Mouse (Mus musculus) spleen, adult 2 months (tissue): Measurements from ENCODE around the gene Pop7. TPM values are rescaled to one million over a fixed set of nuclear protein-coding genes. Genes with fewer than 3 reads are reported as not detected.

ENCODE experiments used
- DNase-seq, 2 experiments: peaks; one replicate each; pipeline versions ENCODE4 v3.0.0 to v3.0.0-alpha.2; 2012 to 2021; ENCODE audit warnings: low spot score in 2 of 2, low read depth in 1 of 2
- H3K27ac ChIP-seq: fragments of 200-500 bp; 2 replicates; pipeline ENCODE4 v1.5.1; 2012; ENCODE audit warnings: low read length, inconsistent platforms; ENCODE audit not compliant: insufficient read depth
- H3K27me3 ChIP-seq: fragments of 200-500 bp; 2 replicates; pipeline ENCODE4 v1.6.1; 2012; ENCODE audit warnings: mild to moderate bottlenecking, moderate library complexity, low read length, inconsistent platforms; ENCODE audit not compliant: control insufficient read depth, insufficient read depth
- H3K36me3 ChIP-seq: fragments of 200-500 bp; 2 replicates; pipeline ENCODE4 v1.6.1; 2012; ENCODE audit warnings: mild to moderate bottlenecking, low read length, inconsistent platforms; ENCODE audit not compliant: control insufficient read depth, insufficient read depth
- H3K4me1 ChIP-seq: fragments of 200-500 bp; 2 replicates; pipeline ENCODE4 v1.6.1; 2011; ENCODE audit warnings: inconsistent platforms; ENCODE audit not compliant: control insufficient read depth, insufficient read depth, insufficient read length
- H3K4me3 ChIP-seq: fragments of 200-500 bp; 2 replicates; pipeline ENCODE4 v1.5.1; 2011; ENCODE audit warnings: mild to moderate bottlenecking, inconsistent platforms; ENCODE audit not compliant: insufficient read depth, insufficient read length; ENCODE audit errors: extremely low read depth
- CTCF ChIP-seq: fragments of 200-500 bp; IDR thresholded peaks from 2 replicates; pipeline ENCODE4 v1.5.1; 2011; ENCODE audit warnings: mild to moderate bottlenecking, inconsistent platforms; ENCODE audit not compliant: insufficient read depth, insufficient read length, insufficient replicate concordance; ENCODE audit errors: extremely low read depth
- POLR2A ChIP-seq: fragments of 200-500 bp; IDR thresholded peaks from 2 replicates; pipeline ENCODE4 v1.6.1; 2011; ENCODE audit warnings: low read depth, low read length, inconsistent platforms
- WGBS: fragments of 180-500 bp; shearing (Covaris S2); methylation state at CpG from one replicate; pipeline ENCODE4 v1.1.7; 2018; 5-methylcytosine and 5-hydroxymethylcytosine counted together
- polyA plus RNA-seq: library from polyadenylated mRNA; depleted of rRNA; stranded (reverse); fragments of >200 nt; gene quantifications from 2 replicates; pipeline ENCODE4 v1.2.3, GENCODE M21; 2012

Gene Pop7
- polyA plus RNA-seq, 1 experiment = 26.6 TPM

DNA sequence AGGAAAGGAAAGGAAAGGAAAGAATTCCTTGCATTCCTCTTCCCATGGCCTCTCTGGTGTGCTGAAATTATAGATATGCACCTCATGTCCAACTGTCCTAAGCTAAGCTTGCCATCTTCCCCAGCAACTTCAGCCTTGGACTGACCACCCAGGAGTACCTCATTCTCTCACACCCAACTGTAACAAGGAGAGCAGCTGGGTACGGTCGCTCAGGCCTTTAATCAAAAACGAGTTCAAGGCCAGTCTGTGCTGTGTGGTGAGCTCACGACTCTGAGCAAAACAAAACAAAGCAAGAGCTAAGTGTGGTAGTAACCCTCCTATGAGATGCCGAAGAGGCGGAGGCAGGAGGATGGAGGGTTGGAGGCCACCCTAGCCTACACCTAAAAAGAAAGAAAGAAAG lies 38.7 kb upstream of the Pop7 start:
- Histone ChIP-seq H3K27ac (no peak overlapping the region), H3K4me1 (no peaks in the 10 kb centered on the region), H3K27me3 (no peaks in the 10 kb centered on the region), H3K36me3 (no peaks in the 10 kb centered on the region), H3K4me3 (no peak overlapping the region)
- TF ChIP-seq POLR2A (no peak), CTCF (no peak)
- DNase-seq = no peak
- 84% methylated on average over 6 of the region's 6 CpGs for WGBS

DNA sequence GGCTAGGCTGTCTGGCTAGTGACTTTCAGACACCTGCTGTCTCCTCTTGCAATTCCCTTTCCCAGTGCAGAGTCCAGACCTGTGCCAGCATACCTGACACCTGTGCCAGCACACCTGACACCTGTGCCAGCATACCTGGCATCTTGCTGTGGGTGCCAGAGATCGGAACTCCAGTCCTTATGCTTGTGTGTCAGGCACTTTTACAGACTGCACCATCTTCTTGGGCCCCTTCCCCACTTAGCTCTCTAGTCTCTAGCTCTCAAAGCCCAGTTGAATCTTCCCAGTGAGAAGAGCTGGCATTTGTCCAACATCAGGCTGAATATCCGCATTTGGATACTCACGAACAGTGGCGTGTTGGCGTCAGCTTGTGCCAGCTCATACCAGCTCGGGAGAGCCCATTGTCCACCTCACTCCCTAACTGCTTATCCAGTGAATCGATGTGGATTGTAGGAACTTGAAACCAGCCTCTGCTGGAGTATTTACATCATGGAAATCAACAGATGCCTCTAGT lies 37.0 kb upstream of the Pop7 start:
- DNase-seq = no peak
- Histone ChIP-seq H3K27me3 (no peaks in the 10 kb centered on the region), H3K4me3 (no peak overlapping the region), H3K36me3 (no peaks in the 10 kb centered on the region), H3K27ac (no peak overlapping the region), H3K4me1 (peaks cover 2% of the 10 kb centered on the region; the same call in 1 of the 2 replicates)
- TF ChIP-seq POLR2A = no peak
- no peak for TF ChIP-seq CTCF
- WGBS = 83% methylated on average over 7 of the region's 7 CpGs

DNA sequence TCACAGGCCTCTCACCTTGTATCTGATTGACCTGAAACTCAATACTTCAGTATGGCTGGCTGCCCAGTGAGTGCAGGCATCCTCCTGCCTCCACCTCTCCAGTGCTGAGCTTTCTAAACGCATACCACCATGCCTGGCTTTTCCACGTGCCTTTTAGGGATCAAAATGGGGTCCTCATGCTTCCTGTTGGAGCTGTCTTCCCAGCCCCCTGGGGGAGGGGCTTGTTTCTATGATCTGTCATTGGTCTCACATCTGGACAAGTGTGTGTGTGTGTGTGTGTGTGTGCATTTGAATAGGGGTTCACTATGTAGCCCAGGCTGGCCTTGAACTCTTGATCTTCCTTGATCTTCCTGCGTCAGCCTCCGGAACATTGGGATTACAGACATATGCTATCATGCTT lies 35.1 kb upstream of the Pop7 start:
- 76% methylated on average over 4 of the region's 4 CpGs for WGBS
- H3K4me1 ChIP-seq = peaks cover 2% of the 10 kb centered on the region; the same call in 1 of the 2 replicates
- no peaks in the 10 kb centered on the region for H3K36me3 ChIP-seq
- H3K27ac ChIP-seq = no peak overlapping the region
- H3K4me3 ChIP-seq = no peak overlapping the region
- no peak for DNase-seq
- no peak for TF ChIP-seq CTCF
- TF ChIP-seq POLR2A = no peak
- no peaks in the 10 kb centered on the region for H3K27me3 ChIP-seq

DNA sequence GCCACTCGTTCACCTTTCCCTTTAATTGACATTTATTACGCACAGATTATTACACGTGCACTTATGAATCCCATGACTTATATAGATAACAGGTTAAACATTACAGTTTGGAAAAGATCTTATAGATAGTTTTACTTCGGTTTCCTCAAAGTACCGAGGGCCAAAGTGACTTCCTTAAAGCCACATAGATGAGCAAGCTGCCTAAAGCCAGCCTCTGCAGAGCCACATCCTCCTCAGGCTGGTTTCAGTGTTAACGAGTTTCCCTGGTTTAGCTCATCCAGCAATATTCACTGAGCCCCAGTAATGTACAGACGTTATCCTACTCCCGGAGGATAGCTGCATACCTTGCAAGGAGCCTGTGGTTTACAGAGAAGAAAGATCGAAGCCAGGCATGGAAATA lies 33.0 kb upstream of the Pop7 start:
- Histone ChIP-seq H3K27me3 (no peaks in the 10 kb centered on the region), H3K4me3 (no peak overlapping the region), H3K4me1 (peaks cover 5% of the 10 kb centered on the region; the same call in 1 of the 2 replicates), H3K36me3 (peaks cover 1% of the 10 kb centered on the region; the same call in 1 of the 2 replicates), H3K27ac (no peak overlapping the region)
- 30% methylated on average over 9 of the region's 9 CpGs for WGBS
- no peak for TF ChIP-seq POLR2A
- no peak for DNase-seq

DNA sequence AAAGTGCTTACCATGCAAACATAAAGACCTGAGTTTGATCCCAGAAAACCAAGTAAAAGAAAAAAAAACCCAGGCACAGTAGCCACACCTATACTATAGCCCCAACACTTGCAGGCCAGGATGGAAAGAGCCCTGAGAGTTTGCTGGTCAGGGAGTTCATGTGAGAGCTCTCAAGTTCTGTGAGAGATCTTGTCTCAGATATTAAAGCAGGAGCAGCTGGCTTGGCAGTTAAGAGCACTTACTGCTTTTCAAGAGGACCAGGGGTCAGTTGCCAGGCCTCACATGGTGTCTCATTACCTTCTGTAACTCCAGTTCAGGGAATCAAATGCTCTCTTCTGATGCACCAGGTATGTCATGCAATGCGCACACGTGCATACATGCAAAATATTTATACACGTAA lies 32.4 kb upstream of the Pop7 start:
- DNase-seq = no peak
- peaks cover 7% of the 10 kb centered on the region; the same call in 1 of the 2 replicates for H3K4me1 ChIP-seq
- H3K27ac ChIP-seq = peak overlapping the region; percentile 27; the same call in 1 of the 2 replicates
- H3K27me3 ChIP-seq = no peaks in the 10 kb centered on the region
- 66% methylated on average over 3 of the region's 3 CpGs for WGBS
- TF ChIP-seq CTCF (no peak), POLR2A (no peak)
- H3K4me3 ChIP-seq = no peak overlapping the region
- H3K36me3 ChIP-seq = peaks cover 3% of the 10 kb centered on the region

DNA sequence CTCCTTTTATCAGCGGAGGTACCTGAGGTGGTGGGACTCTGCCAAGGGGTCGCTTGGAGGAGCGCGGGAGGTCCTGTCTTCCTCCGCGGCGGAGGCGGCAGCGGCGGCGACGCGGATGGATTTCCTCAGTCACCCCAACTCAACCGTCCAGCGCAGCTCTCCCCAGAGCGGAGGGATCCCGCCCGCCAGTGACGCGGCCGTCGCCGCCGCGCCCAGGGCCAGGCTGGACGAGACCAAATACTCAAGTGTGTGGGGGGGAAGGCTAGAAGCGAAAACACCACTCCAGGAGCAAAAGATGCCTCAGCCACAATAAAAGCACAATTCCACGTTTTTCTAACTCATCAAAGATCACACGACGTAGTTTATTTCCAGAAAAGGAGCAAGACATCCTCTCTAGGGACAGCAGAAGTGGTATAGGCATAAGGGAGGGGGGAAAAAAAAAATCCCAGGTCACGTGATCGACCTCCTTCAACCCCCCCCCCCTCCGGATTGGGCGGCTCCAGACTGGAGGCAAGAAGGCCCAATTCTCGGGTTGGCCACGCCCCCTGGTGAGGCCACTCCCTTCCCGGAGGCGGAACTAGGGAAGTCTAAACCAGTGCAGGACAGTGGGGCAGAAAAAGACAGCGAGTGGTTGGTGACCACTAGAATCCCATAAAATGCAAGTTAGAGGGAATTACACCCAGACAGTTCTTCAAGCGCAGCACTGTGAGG lies 31.0 kb upstream of the Pop7 start, which contains the start of the genes Epo and Gnb2:
Epo (minus strand) TSS at position 126 of the 711 bp plus-strand sequence.
Gnb2 (minus strand) TSS at position 394 of the 711 bp plus-strand sequence.
- H3K4me3 ChIP-seq = peak within 1 kb of the TSS; percentile 86
- DNase-seq = peak; percentile 97 to 98
- H3K27me3 ChIP-seq = no peaks in the 10 kb centered on the region
- peak within 1 kb of the TSS; percentile 96 for H3K27ac ChIP-seq
- H3K36me3 ChIP-seq = peaks cover 18% of the 10 kb centered on the region
- under 1% methylated on average over 40 of the region's 40 CpGs for WGBS
- peaks cover 7% of the 10 kb centered on the region; the same call in 1 of the 2 replicates for H3K4me1 ChIP-seq
- TF ChIP-seq POLR2A = peak; percentile 79
- TF ChIP-seq CTCF = no peak

DNA sequence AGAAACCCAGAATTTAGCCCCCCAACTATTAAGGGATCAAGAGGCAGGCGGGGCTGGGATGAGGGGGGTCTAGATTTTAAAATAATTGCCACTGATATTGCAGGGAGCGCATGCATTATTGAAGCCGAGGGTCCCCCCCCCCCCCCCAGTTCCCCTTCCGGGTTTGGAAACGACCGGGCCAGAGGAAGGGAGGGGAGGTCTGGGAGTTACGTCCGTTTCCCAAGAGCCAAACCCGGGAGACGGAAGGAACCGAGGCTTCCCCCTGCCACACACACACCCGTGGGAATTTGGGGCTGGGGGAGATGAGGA lies 30.4 kb upstream of the Pop7 start:
- Histone ChIP-seq H3K27me3 (no peaks in the 10 kb centered on the region), H3K4me1 (peaks cover 7% of the 10 kb centered on the region; the same call in 1 of the 2 replicates)

More for the DNA sequence above, 30.4 kb upstream of the Pop7 start:
- Histone ChIP-seq H3K4me3 (peak overlapping the region; percentile 86), H3K36me3 (peaks cover 23% of the 10 kb centered on the region), H3K27ac (peak overlapping the region; percentile 96)
- WGBS = 0% methylated on average over 12 of the region's 12 CpGs
- TF ChIP-seq POLR2A = no peak
- TF ChIP-seq CTCF = no peak
- DNase-seq = no peak
